Mouse (Mus musculus) bone marrow, adult 2 months (tissue): ENCODE measurements at regions not wholly inside any gene's neighbourhood (a gene's known extent, or its start where the extent isn't known, plus 50 kb on each side); places are given as distances from the start of the nearest gene placed in this dataset.

Experiments used
- CTCF ChIP-seq: fragments of 200-500 bp; IDR thresholded peaks from 2 replicates; pipeline ENCODE4 v1.5.1; 2011; ENCODE audit warnings: low read length, control low read depth; ENCODE audit not compliant: control insufficient read depth, insufficient read depth
- POLR2A ChIP-seq: fragments of 200-500 bp; IDR thresholded peaks from 2 replicates; pipeline ENCODE4 v1.6.1; 2011; ENCODE audit warnings: low read depth, mild to moderate bottlenecking, control low read depth, low read length, borderline replicate concordance; ENCODE audit not compliant: control insufficient read depth

- no peak for TF ChIP-seq POLR2A
- no peak for TF ChIP-seq CTCF
These were observed 276.4 kb downstream of the Cbln1 start for GRCm38 (mm10) chr8:87196050-87196449.
